Mouse (Mus musculus) urinary bladder, postnatal 36 days (tissue): ENCODE data around the gene Prdm4.

Experiments used
- DNase-seq, 2 experiments: peaks; one replicate each; pipeline ENCODE4 v3.0.0; 2022; ENCODE audit warnings: low spot score in 2 of 2, mixed read lengths in 1 of 2

Gene Prdm4

GRCm38 (mm10) chr10:85916498-85917309 lies at the start of gene Prdm4:
Gene Prdm4, minus strand, starts transcription at chr10:85917142.
- DNase-seq, result peak; percentile 93 to 96

GRCm38 (mm10) chr10:85966476-85966875 lies 49.5 kb upstream of the Prdm4 start:
- no peak for DNase-seq

DNA sequence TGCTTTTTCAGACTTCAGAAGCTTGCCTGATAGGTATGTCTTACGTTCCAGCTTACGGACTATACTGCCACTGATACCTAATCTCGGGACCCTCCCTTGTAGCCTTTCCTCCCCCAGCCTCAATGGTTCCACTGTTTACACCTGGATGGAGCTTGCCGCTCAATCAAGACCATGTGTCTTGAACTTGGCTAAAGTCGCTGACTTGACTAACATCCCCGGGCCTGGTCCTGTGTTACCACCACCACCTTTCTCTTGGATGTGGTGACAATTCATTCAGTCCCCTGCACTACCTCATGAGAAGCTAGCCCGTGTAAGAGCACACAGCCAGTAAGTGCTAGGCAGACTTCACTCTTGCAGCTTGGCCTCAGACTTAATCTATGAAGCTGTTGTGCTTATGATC lies 47.4 kb upstream of the Prdm4 start:
- DNase-seq, result no peak

GRCm38 (mm10) chr10:85962897-85963296 lies 46.0 kb upstream of the Prdm4 start:
- DNase-seq, result no peak

- peak; percentile 97 for DNase-seq
Observed at GRCm38 (mm10) chr10:85957464-85957950, 40.6 kb upstream of the Prdm4 start, which contains the start of gene Rtcb. Gene Rtcb, minus strand, starts transcription at chr10:85957823.

GRCm38 (mm10) chr10:85956871-85957419 lies 40.0 kb upstream of the Prdm4 start:
- no peak for DNase-seq

GRCm38 (mm10) chr10:85954429-85954828 lies 37.5 kb upstream of the Prdm4 start:
- no peak for DNase-seq

- no peak for DNase-seq
Observed at GRCm38 (mm10) chr10:85953401-85953800, 36.5 kb upstream of the Prdm4 start.

DNA sequence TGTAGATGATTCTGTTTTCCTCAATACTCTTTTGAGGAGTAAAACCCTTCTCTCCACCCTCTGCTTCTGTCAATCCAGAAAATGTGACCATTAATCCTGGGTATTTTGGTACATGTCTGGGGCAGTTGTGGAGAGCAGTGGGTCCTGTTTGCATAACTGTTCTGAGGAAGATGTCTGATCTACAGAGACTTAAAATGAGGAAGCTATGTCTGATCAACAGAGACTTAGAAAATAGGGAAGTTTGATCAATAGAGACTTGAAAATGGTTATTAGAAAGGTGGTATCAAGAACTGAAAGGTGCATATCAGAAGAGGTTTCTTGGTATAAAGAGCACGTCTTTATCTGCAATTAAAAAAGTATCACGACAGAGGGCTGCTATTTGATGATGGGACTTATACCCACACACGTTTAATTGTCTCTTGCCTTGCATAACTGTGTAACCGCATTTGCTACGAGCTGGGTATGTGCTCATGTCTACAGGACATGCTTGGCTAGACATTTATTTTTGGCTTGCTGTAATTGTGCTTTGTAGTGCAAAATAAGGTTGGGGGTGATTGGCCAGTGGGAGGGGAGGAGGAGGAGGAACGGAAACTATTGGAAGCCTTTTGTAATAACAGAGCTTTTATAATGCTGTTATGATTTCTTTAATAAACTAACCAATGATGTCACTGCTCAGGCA lies 35.0 kb upstream of the Prdm4 start:
- DNase-seq, result no peak

DNA sequence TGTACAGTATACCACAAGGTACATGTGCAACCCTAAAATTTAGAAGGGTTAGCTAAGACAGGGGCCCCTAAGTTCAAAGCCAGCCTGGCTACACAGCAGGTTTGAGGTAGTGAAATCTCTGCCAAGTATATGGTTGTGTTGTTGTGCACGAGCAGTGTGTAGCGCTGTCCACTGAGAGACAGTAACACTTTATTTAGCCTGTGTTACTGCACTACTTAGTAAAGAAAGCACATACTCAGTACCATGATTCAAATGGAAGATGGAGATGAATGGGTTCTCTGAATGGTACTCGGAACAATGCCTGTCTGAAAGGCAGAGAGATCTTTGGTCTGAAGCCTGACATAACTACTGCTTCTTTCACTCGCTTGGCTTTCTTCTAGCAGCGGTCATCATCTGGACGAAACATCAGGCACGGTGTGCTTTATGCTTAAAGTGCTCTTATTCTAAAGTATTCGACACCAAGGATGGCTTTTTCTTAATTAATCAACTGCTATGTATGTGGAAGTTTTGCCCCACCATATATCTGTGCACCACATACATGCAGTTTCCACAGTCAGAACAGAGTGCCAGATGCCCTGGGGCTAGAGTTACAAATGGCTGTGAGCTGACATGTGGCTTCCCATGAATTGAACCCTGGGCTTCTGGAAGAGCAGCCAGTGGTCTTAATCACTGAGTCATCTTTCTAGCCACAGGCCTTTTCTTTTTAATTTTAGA lies 31.7 kb upstream of the Prdm4 start:
- no peak for DNase-seq

- no peak for DNase-seq
Observed at GRCm38 (mm10) chr10:85936280-85936965, 19.5 kb upstream of the Prdm4 start.

DNA sequence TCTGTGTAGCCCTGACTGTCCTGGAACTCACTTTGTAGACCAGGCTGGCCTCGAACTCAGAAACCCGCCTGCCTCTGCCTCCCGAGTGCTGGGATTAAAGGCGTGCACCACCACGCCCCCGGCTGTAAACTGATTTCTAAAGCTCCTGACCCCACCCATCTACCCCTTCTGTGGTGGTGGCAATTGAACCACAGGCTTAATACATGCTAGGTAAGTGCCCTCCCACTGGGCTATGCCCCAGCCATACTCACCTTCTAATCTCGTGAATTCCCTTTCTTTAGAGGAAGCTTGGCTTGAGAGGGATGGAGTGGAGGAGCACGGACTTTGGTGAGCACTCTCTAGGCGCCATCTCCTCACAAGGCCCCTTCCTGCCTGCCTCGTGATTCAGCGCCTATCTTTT lies 13.0 kb upstream of the Prdm4 start:
- no peak for DNase-seq

DNA sequence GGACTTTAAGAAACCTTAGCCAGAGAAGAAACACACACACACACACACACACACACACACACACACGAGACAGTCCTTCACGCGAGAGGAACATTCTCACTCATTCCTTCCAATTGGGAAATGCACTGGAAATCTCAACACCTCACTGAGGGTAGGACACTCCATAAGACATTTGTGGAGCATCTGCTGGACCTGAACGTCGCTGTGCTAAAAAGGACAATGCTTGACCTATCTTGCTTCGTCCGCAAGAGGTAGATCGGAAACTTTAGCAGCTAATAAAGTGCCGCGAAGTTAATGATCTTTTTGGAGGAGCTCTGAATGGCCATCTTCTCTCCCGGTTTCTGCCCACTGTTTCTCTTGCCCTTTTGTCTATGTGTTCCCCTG lies 12.3 kb upstream of the Prdm4 start:
- no peak for DNase-seq

- DNase-seq, result peak; percentile 27 to 33
Observed at GRCm38 (mm10) chr10:85928499-85929207, 11.7 kb upstream of the Prdm4 start.

DNA sequence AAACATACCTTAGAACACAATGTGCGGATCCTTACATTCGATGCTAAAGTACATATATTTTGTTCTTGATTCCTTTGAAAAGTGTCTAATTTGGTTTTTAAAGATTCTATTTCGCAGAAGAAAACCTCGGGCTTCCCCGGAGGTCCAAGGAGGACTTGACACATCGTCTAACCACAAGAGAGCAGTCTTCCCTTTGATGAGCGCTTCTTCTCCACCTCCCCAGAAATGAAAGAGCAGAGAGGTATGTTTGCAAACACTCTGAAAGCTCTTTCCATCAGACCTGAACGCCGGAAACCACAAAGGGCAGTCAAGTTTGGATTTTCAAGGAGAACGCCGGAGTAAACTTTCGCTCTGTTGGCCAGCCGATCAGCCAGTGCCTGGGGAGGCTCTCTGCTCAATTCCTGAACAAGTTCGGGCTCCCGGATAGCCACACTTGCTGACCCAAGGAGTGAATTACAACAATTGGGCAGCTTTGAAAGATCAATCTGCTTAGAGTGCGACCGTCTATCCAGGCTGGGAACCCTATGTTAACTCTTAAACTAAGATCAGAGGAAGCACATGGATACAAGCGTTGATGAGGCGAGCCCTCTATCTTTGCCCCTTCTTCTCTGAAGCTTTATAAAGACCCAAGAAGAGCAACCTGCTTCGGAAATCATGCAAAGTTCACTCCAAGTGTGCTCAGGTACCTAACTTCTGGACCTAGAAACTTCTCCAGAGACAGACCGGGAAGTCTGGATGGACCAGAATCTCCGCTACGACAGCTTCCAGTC lies 10.9 kb upstream of the Prdm4 start, which contains the start of gene Ascl4:
TSS of gene Ascl4 (plus strand) at position 6 of the 770 bp plus-strand sequence.
- DNase-seq, result peak in 1 of 2 experiments; percentile 4

- DNase-seq, result no peak
Observed at GRCm38 (mm10) chr10:85879886-85880486, 37.0 kb downstream of the Prdm4 start.

DNA sequence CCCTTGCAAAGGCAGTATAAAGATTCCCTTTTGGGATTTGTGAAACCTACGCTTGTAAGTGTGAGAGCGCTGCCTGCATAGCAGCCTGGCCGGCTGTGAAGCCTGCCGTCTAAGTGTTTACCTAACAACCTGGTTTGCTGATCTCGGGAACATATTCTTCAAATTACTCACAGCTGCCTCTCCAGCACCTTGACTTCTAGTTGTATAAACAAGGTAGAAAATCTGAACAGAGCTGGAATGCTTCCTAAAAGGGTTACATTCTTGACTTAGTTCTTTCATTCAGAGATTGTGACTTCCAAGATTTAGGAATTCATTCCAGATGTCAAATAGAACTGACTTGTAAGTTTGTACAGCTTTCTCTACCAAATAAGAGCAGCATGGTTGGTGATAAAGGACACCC lies 41.1 kb downstream of the Prdm4 start:
- DNase-seq, result no peak

GRCm38 (mm10) chr10:85873861-85874544 lies 42.9 kb downstream of the Prdm4 start:
- DNase-seq, result no peak

DNA sequence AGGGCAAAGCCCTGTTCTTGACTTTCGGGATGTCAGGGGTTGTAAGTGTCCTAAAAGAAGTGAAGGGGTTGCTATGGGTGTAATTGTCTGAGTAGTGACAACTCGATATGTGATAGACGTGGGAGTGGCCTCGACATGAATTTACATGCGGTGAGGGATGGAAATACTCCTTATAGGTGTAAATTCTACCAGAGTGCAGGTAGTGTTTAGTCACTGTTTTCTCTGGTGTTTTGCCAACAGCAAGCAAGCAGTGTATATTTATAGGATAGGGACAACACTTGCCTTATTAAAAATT lies 44.5 kb downstream of the Prdm4 start:
- no peak for DNase-seq
